Mouse (Mus musculus): ENCODE results near the gene Sox5. TPM values are rescaled to one million over a fixed set of nuclear protein-coding genes. Genes with fewer than 3 reads are reported as not detected.

Sox5 gene
- total RNA-seq, 2 experiments from 2014 or later: 3.3 to 4.9 TPM

- no peak for DNase-seq
- intact Hi-C loops (cut with DNase I): no loop called here
These were observed 327.2 kb downstream of the Sox5 start for GRCm38 (mm10) chr6:144454291-144455276.

GRCm38 (mm10) chr6:144453605-144454004 is 328.2 kb downstream of the Sox5 start:
- intact Hi-C loops (cut with DNase I): no loop called here

GRCm38 (mm10) chr6:144453147-144453546 is 328.6 kb downstream of the Sox5 start:
- intact Hi-C loops (cut with DNase I): no loop called here
- DNase-seq: no peak

More at GRCm38 (mm10) chr6:144453605-144454004, 328.2 kb downstream of the Sox5 start:
- no peak for DNase-seq

- intact Hi-C loops (cut with DNase I): no loop called here
These were observed 329.4 kb downstream of the Sox5 start for GRCm38 (mm10) chr6:144452200-144452977.

GRCm38 (mm10) chr6:144451631-144452030 is 330.1 kb downstream of the Sox5 start:
- intact Hi-C loops (cut with DNase I): no loop called here

More at GRCm38 (mm10) chr6:144452200-144452977, 329.4 kb downstream of the Sox5 start:
- no peak for DNase-seq

GRCm38 (mm10) chr6:144445761-144446373 is 335.9 kb downstream of the Sox5 start:
- intact Hi-C loops (cut with DNase I): no loop called here

More at GRCm38 (mm10) chr6:144451631-144452030, 330.1 kb downstream of the Sox5 start:
- DNase-seq: no peak

GRCm38 (mm10) chr6:144444367-144444766 is 337.4 kb downstream of the Sox5 start:
- no peak for DNase-seq
- intact Hi-C loops (cut with DNase I): no loop called here

More at GRCm38 (mm10) chr6:144445761-144446373, 335.9 kb downstream of the Sox5 start:
- DNase-seq: no peak

- no peak for DNase-seq
- intact Hi-C loops (cut with DNase I): no loop called here
These were observed 338.1 kb downstream of the Sox5 start for GRCm38 (mm10) chr6:144443681-144444080.

- intact Hi-C loops (cut with DNase I): no loop called here
- DNase-seq: no peak
These were observed 352.5 kb downstream of the Sox5 start for GRCm38 (mm10) chr6:144429276-144429675.

- DNase-seq: no peak
These were observed 373.7 kb downstream of the Sox5 start for GRCm38 (mm10) chr6:144408030-144408429.

GRCm38 (mm10) chr6:144398115-144398514 is 383.7 kb downstream of the Sox5 start:
- no peak for DNase-seq
- intact Hi-C loops (cut with DNase I): no loop called here

More at GRCm38 (mm10) chr6:144408030-144408429, 373.7 kb downstream of the Sox5 start:
- intact Hi-C loops (cut with DNase I): no loop called here

- DNase-seq: no peak
- intact Hi-C loops (cut with DNase I): no loop called here
These were observed 388.6 kb downstream of the Sox5 start for GRCm38 (mm10) chr6:144393151-144393550.

GRCm38 (mm10) chr6:144389333-144390054 is 392.3 kb downstream of the Sox5 start:
- intact Hi-C loops (cut with DNase I): no loop called here
- no peak for DNase-seq

GRCm38 (mm10) chr6:144387539-144388255 is 394.1 kb downstream of the Sox5 start:
- intact Hi-C loops (cut with DNase I): no loop called here
- DNase-seq: no peak

- no peak for DNase-seq
- intact Hi-C loops (cut with DNase I): no loop called here
These were observed 401.1 kb downstream of the Sox5 start for GRCm38 (mm10) chr6:144380641-144381040.

GRCm38 (mm10) chr6:144380171-144380570 is 401.6 kb downstream of the Sox5 start:
- DNase-seq: no peak
- intact Hi-C loops (cut with DNase I): no loop called here

GRCm38 (mm10) chr6:144374810-144375209 is 407.0 kb downstream of the Sox5 start:
- intact Hi-C loops (cut with DNase I): no loop called here
- no peak for DNase-seq

GRCm38 (mm10) chr6:144370699-144371098 is 411.1 kb downstream of the Sox5 start:
- intact Hi-C loops (cut with DNase I): no loop called here
- DNase-seq: no peak

- DNase-seq: no peak
- intact Hi-C loops (cut with DNase I): no loop called here
These were observed 414.1 kb downstream of the Sox5 start for GRCm38 (mm10) chr6:144367626-144368077.
